Mouse (Mus musculus): Measurements from ENCODE around the gene Fam234a. TPM values are rescaled to one million over a fixed set of nuclear protein-coding genes. Genes with fewer than 3 reads are reported as not detected.
A peak's percentile ranks its signal among the peaks of the same experiment; 100 is the strongest.

The Fam234a gene
- polyA plus RNA-seq, 1 experiment from 2014 or later = 30.8 TPM

DNA sequence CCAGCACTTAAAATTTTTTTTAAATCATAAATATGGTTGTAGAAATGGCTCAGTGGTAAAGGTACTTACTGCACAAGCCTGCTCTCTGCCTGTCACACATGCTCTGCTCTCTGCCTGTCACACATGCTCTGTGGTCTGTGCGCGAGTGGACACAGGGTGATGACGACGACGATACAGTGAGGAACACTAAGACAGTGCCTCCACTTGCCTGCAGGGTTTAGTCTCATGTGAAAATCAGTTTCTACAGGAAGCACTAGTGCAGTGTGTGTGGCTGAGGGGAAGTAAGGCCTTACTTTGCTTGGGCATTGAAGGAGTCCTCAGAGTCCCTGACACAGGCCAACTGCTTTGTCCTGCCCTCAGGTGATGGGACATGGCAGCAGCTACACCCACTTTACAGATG lies 14.3 kb downstream of the Fam234a start:
- Histone ChIP-seq H3K4me2 (no peak overlapping the region), H3K4me3 (no peak overlapping the region), H3K4me1 (replicated peaks) (no peaks in the 10 kb centered on the region), H3K27ac (no peak overlapping the region), H3K36me3 (no peaks in the 10 kb centered on the region), H3K9ac (no peak overlapping the region), H3K9me3 (no peaks in the 10 kb centered on the region), H3K27me3 (no peaks in the 10 kb centered on the region)
- no peak for ATAC-seq (ENCODE audit: low FRiP score)
- 95% methylated on average over 5 of the region's 5 CpGs for WGBS

DNA sequence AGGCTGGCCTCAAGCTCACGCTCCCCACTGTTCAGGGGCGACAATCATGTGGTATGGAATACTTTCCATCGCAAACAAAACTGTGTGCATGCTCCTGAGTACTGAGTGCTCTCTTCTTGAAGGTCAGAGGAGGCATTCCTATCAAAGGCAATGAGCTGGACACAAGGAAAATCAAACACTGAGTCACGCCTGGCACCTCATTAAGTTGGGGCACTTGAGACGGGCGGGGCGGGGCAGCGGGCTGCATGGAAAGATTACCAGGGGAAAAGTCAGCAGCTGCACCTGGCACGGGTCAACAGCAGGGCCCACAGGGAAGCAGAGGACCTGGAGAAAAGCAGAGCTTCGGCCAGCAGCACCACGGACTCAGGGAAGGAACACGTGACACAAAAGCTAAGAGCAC lies 18.9 kb downstream of the Fam234a start:
- no peak for ATAC-seq (ENCODE audit: low FRiP score)
- H3K4me3 ChIP-seq = no peak overlapping the region
- WGBS = 88% methylated on average over 12 of the region's 12 CpGs
- H3K4me1 ChIP-seq (replicated peaks) = no peaks in the 10 kb centered on the region
- no peaks in the 10 kb centered on the region for H3K9me3 ChIP-seq
- H3K9ac ChIP-seq = no peak overlapping the region
- H3K27me3 ChIP-seq = no peaks in the 10 kb centered on the region
- H3K27ac ChIP-seq = no peak overlapping the region
- no peak overlapping the region for H3K4me2 ChIP-seq
- peaks cover 8% of the 10 kb centered on the region for H3K36me3 ChIP-seq

DNA sequence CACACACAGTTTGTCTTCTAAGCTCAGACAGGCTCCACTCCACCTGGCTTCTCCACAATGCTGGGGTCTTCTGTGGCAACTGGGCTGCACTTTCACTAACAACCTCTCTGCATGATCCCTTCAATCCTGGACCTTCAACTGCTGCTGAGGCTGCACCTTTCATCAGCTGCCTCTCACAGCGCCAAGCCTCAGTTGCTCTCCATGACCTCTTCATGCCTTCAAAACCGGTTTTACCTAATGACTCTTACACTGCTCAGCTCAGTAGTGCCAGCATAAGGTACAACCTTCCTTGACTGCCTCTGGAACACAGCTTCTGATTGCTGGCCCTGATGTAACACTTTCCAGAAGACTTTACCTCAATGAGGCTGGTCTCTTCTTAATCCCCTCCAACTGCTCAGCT lies 22.5 kb downstream of the Fam234a start:
- Histone ChIP-seq H3K27me3 (no peaks in the 10 kb centered on the region), H3K4me1 (replicated peaks) (no peaks in the 10 kb centered on the region), H3K4me2 (no peak overlapping the region), H3K27ac (no peak overlapping the region), H3K36me3 (peaks cover 39% of the 10 kb centered on the region), H3K9me3 (no peaks in the 10 kb centered on the region), H3K4me3 (no peak overlapping the region), H3K9ac (no peak overlapping the region)
- 73% methylated on average over 2 of the region's 2 CpGs for WGBS
- ATAC-seq (ENCODE audit: low FRiP score) = no peak

DNA sequence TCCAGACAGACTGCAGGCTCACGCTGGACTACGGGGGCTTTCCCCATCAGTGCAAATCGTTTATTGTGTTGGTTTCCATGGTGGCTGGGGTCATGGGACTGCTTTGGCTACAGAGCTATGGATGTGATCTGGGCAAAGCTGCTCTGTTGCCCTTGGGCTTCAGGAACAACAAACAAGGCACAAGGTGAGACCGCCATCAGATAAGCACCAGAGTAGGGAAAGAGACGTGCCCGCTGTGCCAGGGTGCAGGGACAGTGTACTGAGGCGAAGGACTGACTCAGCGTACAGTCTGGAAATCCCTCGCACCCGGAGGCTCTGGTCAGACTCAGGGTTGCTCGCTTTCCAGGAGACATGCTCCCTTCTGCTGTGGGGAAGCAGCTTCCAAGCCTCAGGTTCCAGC lies 31.4 kb downstream of the Fam234a start:
- Histone ChIP-seq H3K9ac (no peak overlapping the region), H3K4me1 (replicated peaks) (no peaks in the 10 kb centered on the region), H3K36me3 (peaks cover 56% of the 10 kb centered on the region), H3K27ac (no peak overlapping the region), H3K4me3 (no peak overlapping the region), H3K27me3 (0 out of 2 replicates have a peak, but pooled peaks cover under 1% of the 10 kb centered on the region), H3K4me2 (no peak overlapping the region), H3K9me3 (no peaks in the 10 kb centered on the region)
- WGBS = 89% methylated on average over 11 of the region's 11 CpGs
- ATAC-seq (ENCODE audit: low FRiP score) = no peak

DNA sequence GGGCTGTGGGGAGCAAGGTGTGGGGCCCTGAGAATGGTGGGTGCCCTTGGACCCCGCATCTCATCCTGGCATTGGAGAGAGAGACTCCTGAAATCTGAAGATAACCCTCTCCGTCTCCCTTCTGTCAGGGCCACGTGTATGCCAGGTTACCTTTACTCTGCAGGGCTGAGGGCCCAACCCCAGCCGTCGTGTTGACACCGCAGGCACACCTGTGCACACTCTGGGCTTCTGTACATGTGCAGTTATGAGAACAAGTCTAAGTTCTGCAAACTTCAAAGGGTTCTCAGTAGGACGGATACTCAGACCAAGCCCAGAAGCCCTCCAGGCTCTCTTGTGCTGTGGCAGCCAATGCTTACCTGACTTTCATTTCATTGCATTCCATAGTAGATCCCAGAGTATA lies 31.8 kb downstream of the Fam234a start:
- no peak overlapping the region for H3K4me3 ChIP-seq
- no peak overlapping the region for H3K9ac ChIP-seq
- WGBS = 93% methylated on average over 7 of the region's 7 CpGs
- H3K4me2 ChIP-seq = no peak overlapping the region
- H3K36me3 ChIP-seq = peaks cover 52% of the 10 kb centered on the region
- H3K4me1 ChIP-seq (replicated peaks) = no peaks in the 10 kb centered on the region
- H3K27me3 ChIP-seq = 0 out of 2 replicates have a peak, but pooled peaks cover 5% of the 10 kb centered on the region
- no peak for ATAC-seq (ENCODE audit: low FRiP score)
- no peaks in the 10 kb centered on the region for H3K9me3 ChIP-seq
- no peak overlapping the region for H3K27ac ChIP-seq

DNA sequence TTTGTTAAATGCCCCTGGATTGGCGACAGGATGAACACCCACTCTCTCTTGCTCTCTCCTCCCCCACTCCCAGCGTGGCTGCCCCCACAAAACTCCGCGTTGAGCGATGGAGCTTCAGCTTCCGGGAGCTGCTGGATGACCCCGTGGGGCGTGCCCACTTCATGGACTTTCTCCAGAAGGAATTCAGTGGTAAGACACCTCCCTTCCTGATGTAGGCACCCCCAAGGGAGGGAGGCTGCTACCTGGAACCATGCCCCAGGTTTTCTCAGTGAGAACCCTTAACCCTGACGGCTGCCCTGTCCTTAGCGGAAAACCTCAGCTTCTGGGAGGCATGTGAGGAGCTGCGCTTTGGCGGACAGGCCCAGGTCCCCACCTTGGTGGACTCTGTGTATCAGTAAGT lies 36.4 kb downstream of the Fam234a start, which contains the start of gene Arhgdig:
Arhgdig (minus strand) TSS at position 101 of the 400 bp plus-strand sequence.
- ATAC-seq (ENCODE audit: low FRiP score) = no peak
- Histone ChIP-seq H3K4me2 (no peak within 1 kb of the TSS), H3K9ac (no peak within 1 kb of the TSS), H3K4me1 (replicated peaks) (peaks cover 18% of the 10 kb centered on the region), H3K27me3 (peaks cover 39% of the 10 kb centered on the region), H3K4me3 (no peak within 1 kb of the TSS), H3K27ac (no peak within 1 kb of the TSS), H3K9me3 (no peaks in the 10 kb centered on the region), H3K36me3 (peaks cover 9% of the 10 kb centered on the region)
- WGBS = 95% methylated on average over 12 of the region's 12 CpGs

DNA sequence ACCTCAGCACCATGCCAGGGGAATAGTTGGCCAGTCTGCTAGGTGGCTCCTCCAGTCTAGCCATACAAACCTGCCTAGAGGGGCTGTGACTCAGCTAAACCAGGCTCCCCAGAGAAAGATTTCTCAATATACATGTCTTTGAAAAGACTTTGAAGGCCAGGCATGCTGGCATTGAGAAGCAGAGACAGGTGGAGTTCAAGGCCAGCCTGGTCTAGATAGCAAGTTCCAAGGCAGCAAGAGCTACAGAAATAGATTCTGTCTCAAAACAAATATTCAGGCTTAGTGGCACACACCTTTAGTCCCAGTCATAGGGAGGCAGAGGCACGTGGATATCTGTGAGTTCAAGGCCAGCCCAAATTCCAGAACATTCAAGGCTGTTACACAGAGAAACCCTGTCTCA lies 37.6 kb downstream of the Fam234a start:
- no peak overlapping the region for H3K27ac ChIP-seq
- no peak overlapping the region for H3K4me2 ChIP-seq
- H3K4me3 ChIP-seq = no peak overlapping the region
- H3K36me3 ChIP-seq = no peaks in the 10 kb centered on the region
- no peak for ATAC-seq (ENCODE audit: low FRiP score)
- H3K9me3 ChIP-seq = no peaks in the 10 kb centered on the region
- WGBS = 82% methylated on average over 1 of the region's 1 CpGs
- H3K9ac ChIP-seq = no peak overlapping the region
- peaks cover 52% of the 10 kb centered on the region for H3K27me3 ChIP-seq
- H3K4me1 ChIP-seq (replicated peaks) = peaks cover 28% of the 10 kb centered on the region

DNA sequence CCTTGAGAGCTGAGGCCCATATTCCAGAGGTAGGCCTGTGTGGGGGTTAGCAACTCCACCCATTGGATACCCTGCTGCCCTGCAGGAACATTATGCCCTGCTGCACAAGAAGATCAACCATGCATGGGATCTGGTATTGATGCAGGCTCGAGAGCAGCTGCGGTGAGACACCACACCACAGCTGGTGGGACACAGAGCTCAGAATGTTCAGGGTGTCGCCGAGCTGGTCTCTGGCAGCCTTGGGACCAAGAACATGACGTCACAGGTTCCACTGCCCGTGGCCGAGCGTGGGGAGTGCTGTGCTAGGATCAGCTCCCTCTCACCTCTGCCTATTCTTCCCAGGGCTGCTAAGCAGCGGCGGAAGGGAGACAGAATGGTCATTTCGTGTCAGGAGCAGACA lies 39.3 kb downstream of the Fam234a start:
- peaks cover 42% of the 10 kb centered on the region for H3K4me1 ChIP-seq (replicated peaks)
- no peak overlapping the region for H3K4me2 ChIP-seq
- 32% methylated on average over 11 of the region's 11 CpGs for WGBS
- H3K27me3 ChIP-seq = peaks cover 68% of the 10 kb centered on the region
- ATAC-seq (ENCODE audit: low FRiP score) = no peak
- no peaks in the 10 kb centered on the region for H3K9me3 ChIP-seq
- H3K36me3 ChIP-seq = no peaks in the 10 kb centered on the region
- H3K4me3 ChIP-seq = no peak overlapping the region
- no peak overlapping the region for H3K27ac ChIP-seq
- H3K9ac ChIP-seq = no peak overlapping the region

DNA sequence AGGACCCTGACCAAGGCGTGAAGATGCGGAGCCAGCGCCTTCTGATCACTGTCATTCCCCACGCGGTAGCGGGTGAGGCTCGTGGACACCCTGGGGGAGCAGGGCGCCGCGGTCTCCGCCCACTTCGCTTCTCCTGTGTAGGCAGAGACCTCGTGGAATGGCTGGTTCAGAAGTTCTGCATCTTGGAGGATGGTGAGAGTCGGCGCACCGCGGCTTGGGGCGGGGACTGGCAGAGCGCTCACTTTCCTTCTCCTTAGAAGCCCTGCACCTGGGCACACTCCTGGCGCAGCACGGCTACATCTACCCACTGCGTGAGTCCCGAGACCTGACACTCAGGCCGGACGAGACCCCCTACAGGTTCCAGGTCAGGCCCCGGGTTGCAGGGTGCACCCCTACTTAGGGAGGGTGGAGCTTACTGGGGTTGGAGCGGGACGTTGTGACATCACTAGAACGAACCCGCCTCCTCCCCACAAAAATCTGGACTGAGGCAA lies 40.7 kb downstream of the Fam234a start:
- no peak; the same call in 1 of the 2 replicates for ATAC-seq (ENCODE audit: low FRiP score)

DNA sequence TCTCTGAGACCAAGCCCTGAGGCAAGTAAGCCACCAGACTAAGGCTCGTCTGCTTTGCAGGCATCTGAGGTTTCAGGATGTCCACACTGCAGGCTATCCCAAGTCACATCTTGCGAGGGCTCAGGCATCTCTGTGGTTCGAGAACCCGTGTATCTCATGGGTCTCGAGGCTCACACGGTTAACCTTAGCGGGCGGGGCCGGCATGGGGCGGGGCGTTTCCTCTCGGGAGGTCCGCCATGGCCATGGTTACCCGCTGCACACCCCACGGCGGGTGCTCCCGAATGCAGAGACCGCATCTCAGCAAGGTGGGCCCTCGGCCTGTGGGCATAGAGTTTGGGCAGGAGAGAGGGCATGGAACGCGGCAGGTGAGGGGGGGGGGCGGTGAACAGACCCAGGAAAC lies 41.3 kb downstream of the Fam234a start, which contains the start of gene Rgs11:
Rgs11 (plus strand) TSS at position 215 of the 400 bp plus-strand sequence.
- Histone ChIP-seq H3K9ac (peak within 1 kb of the TSS; percentile 51), H3K4me3 (peak within 1 kb of the TSS; percentile 42), H3K4me2 (peak within 1 kb of the TSS; percentile 94), H3K27ac (no peak within 1 kb of the TSS), H3K9me3 (no peaks in the 10 kb centered on the region), H3K27me3 (peaks cover 79% of the 10 kb centered on the region), H3K4me1 (replicated peaks) (peaks cover 42% of the 10 kb centered on the region), H3K36me3 (peaks cover 4% of the 10 kb centered on the region)
- WGBS = 2% methylated on average over 22 of the region's 22 CpGs
- ATAC-seq (ENCODE audit: low FRiP score) = 0 out of 2 replicates have a peak, but pooled peaks have one; percentile 12

More for the DNA sequence above, 40.7 kb downstream of the Fam234a start:
- Histone ChIP-seq H3K36me3 (no peaks in the 10 kb centered on the region), H3K9me3 (no peaks in the 10 kb centered on the region), H3K4me1 (replicated peaks) (peaks cover 42% of the 10 kb centered on the region), H3K9ac (peak overlapping the region; percentile 51), H3K27ac (no peak overlapping the region), H3K4me3 (peak overlapping the region; percentile 42), H3K4me2 (peak overlapping the region; percentile 76), H3K27me3 (peaks cover 79% of the 10 kb centered on the region)
- 2% methylated on average over 30 of the region's 30 CpGs for WGBS

DNA sequence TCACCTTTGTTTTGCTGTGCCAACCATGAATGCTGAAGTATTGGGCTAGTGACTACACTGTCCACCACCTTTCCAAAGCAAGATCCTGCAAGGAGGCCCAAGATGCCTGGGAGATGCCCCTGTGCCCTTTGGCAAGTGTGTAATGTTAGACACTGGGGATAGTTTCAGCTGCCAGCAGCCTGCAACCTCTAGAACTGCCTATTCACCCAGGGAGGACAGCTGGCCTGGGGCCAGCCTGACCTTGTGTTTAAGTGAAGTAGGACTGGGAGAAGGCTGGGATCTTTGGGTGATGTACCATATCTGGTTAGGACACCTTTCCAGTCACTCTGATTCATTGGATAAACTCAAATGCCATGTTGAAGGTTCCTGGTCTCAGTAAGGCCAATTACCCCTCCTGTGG lies 42.0 kb downstream of the Fam234a start:
- H3K9me3 ChIP-seq = no peaks in the 10 kb centered on the region
- no peak overlapping the region; the same call in 1 of the 2 replicates for H3K4me3 ChIP-seq
- no peak overlapping the region for H3K27ac ChIP-seq
- no peak overlapping the region for H3K9ac ChIP-seq
- peaks cover 12% of the 10 kb centered on the region for H3K36me3 ChIP-seq
- peak overlapping the region; percentile 94; the same call in 1 of the 2 replicates for H3K4me2 ChIP-seq
- ATAC-seq (ENCODE audit: low FRiP score) = no peak
- peaks cover 42% of the 10 kb centered on the region for H3K4me1 ChIP-seq (replicated peaks)
- H3K27me3 ChIP-seq = peaks cover 75% of the 10 kb centered on the region

DNA sequence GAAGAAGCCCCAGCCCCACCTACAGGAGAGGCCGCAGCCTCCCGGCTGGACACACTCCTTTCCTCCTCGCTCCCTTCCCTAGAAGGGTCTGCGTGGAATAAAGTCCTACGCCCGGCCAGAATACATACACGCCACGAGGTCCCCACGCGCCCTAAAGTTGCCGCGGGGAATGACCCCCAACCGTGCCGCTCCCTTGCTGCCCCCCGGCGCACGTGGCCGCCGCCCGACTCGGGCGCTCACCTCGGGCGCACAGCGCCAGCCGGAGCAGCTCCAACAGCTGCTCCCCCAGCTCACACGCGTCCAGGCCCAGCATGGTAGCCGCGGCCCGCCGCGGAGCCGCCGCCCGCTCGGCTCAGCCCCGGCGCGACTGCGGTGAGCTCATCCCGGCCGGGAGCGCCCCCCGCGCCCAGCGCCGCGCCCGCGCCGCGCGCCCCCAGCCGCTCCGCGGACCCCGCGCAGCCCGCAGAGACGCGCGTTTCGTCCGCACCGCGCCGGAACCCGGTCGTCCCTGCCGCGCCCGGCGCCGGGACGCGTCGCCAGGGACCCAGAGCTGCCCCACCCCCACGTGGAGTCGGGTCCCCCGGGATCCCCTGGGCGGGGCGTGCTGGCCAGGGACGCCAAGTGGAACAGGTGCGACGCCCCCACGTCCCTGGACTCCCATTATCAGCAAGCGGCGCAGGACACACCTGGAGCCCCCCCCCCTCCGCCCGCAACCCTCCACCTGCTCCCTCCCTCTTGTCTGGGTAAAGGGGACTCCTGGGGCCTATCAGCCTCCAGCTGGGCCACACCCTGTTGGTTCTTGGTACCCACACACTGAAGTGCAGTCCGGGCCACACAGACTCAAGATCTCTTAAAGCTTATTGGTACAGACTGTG lies 43.0 kb downstream of the Fam234a start:
- peak overlapping the region; percentile 94 for H3K4me2 ChIP-seq
- H3K9ac ChIP-seq = peak overlapping the region; percentile 82
- peak overlapping the region; percentile 63 for H3K4me3 ChIP-seq
- H3K27ac ChIP-seq = 0 out of 2 replicates have a peak overlapping the region, but pooled peaks have one; percentile 23
- H3K9me3 ChIP-seq = no peaks in the 10 kb centered on the region
- peaks cover 21% of the 10 kb centered on the region for H3K36me3 ChIP-seq
- whole genome bisulfite sequencing = under 1% methylated on average over 92 of the region's 92 CpGs
- peaks cover 71% of the 10 kb centered on the region for H3K27me3 ChIP-seq
- peaks cover 42% of the 10 kb centered on the region for H3K4me1 ChIP-seq (replicated peaks)
- peak; percentile 71 for ATAC-seq (ENCODE audit: low FRiP score)
